Mouse (Mus musculus) hindbrain, embryonic 15.5 days (tissue): ENCODE results near the gene Rasgef1b. TPM values are rescaled to one million over a fixed set of nuclear protein-coding genes. Genes with fewer than 3 reads are reported as not detected.

Source experiments
- ATAC-seq: fragments of 200-750 bp; cut with Nextera tagmentation; 2 replicates; pipeline ENCODE4 v1.8.0; 2017; ENCODE audit warnings: low read depth, moderate number of reproducible peaks, moderate TSS enrichment; ENCODE audit not compliant: low FRiP score
- H3K27ac ChIP-seq: fragments of 300-500 bp; sonication (generic); replicated peaks from 2 replicates; pipeline ENCODE4 v1.5.1; 2015; ENCODE audit warnings: mild to moderate bottlenecking, inconsistent platforms
- H3K27me3 ChIP-seq: fragments of 300-500 bp; sonication (generic); 2 replicates; pipeline ENCODE4 v1.6.1; 2015; ENCODE audit warnings: control low read depth, inconsistent platforms
- H3K36me3 ChIP-seq: fragments of 300-500 bp; sonication (generic); 2 replicates; pipeline ENCODE4 v1.6.1; 2015; ENCODE audit warnings: control low read depth, inconsistent platforms
- H3K4me1 ChIP-seq: fragments of 300-500 bp; sonication (generic); replicated peaks from 2 replicates; pipeline ENCODE4 v1.6.1; 2015; ENCODE audit warnings: control low read depth, inconsistent platforms
- H3K4me2 ChIP-seq: fragments of 300-500 bp; sonication (generic); 2 replicates; pipeline ENCODE4 v1.6.1; 2015; ENCODE audit warnings: moderate library complexity, mild to moderate bottlenecking, inconsistent platforms
- H3K4me3 ChIP-seq: fragments of 300-500 bp; sonication (generic); 2 replicates; pipeline ENCODE4 v1.5.1; 2015; ENCODE audit warnings: mild to moderate bottlenecking, inconsistent platforms
- H3K9ac ChIP-seq: fragments of 300-500 bp; sonication (generic); 2 replicates; pipeline ENCODE4 v1.6.1; 2015; ENCODE audit warnings: inconsistent platforms
- H3K9me3 ChIP-seq: fragments of 300-500 bp; sonication (generic); 2 replicates; pipeline ENCODE4 v1.6.1; 2016; ENCODE audit warnings: control low read depth, inconsistent platforms
- WGBS: fragments of 180-500 bp; shearing (Covaris S2); methylation state at CpG from one replicate; pipeline ENCODE4 v1.1.7; 2015; 5-methylcytosine and 5-hydroxymethylcytosine counted together
- polyA plus RNA-seq: library from polyadenylated mRNA; unstranded; fragments of >200 nt; fragmentation: Nextera tagmentation; extraction: Ambion mirVana; gene quantifications from 2 replicates; pipeline ENCODE4 v1.2.1, GENCODE M21; 2015

The Rasgef1b gene
- polyA plus RNA-seq, 1 experiment from 2014 or later, result 54.2 TPM

- WGBS, result 71% methylated on average over 6 of the region's 6 CpGs
- no peak for ATAC-seq
- H3K27ac ChIP-seq, result no peak overlapping the region
- H3K4me3 ChIP-seq, result no peak overlapping the region
- H3K27me3 ChIP-seq, result no peaks in the 10 kb centered on the region
- no peak overlapping the region for H3K9ac ChIP-seq
- no peak overlapping the region for H3K4me2 ChIP-seq
- no peaks in the 10 kb centered on the region for H3K9me3 ChIP-seq
- no peaks in the 10 kb centered on the region for H3K36me3 ChIP-seq
- 0 out of 2 replicates have a peak, but pooled peaks cover 3% of the 10 kb centered on the region for H3K4me1 ChIP-seq
Observed at GRCm38 (mm10) chr5:99262197-99262920, 466.5 kb downstream of the Rasgef1b start.

- 85% methylated on average over 4 of the region's 4 CpGs for WGBS
- Histone ChIP-seq H3K9ac (no peak overlapping the region), H3K4me1 (0 out of 2 replicates have a peak, but pooled peaks cover 3% of the 10 kb centered on the region), H3K9me3 (no peaks in the 10 kb centered on the region), H3K27ac (no peak overlapping the region), H3K36me3 (no peaks in the 10 kb centered on the region), H3K4me3 (no peak overlapping the region), H3K4me2 (no peak overlapping the region), H3K27me3 (no peaks in the 10 kb centered on the region)
- ATAC-seq, result no peak
Observed at GRCm38 (mm10) chr5:99261121-99261724, 467.6 kb downstream of the Rasgef1b start.

- no peak for ATAC-seq
- Histone ChIP-seq H3K9ac (no peak overlapping the region), H3K27ac (no peak overlapping the region), H3K27me3 (peaks cover 5% of the 10 kb centered on the region; the same call in 1 of the 2 replicates), H3K9me3 (no peaks in the 10 kb centered on the region), H3K4me1 (peaks cover 10% of the 10 kb centered on the region; the same call in 1 of the 2 replicates), H3K4me3 (no peak overlapping the region), H3K36me3 (no peaks in the 10 kb centered on the region), H3K4me2 (no peak overlapping the region)
- 73% methylated on average over 4 of the region's 4 CpGs for WGBS
Observed at GRCm38 (mm10) chr5:99258003-99258500, 470.8 kb downstream of the Rasgef1b start.

GRCm38 (mm10) chr5:99252203-99253135, 476.4 kb downstream of the Rasgef1b start:
- H3K4me3 ChIP-seq, result peak overlapping the region; percentile 74
- H3K9me3 ChIP-seq, result no peaks in the 10 kb centered on the region
- H3K27me3 ChIP-seq, result peaks cover 5% of the 10 kb centered on the region; the same call in 1 of the 2 replicates
- peak; percentile 93 for ATAC-seq
- H3K36me3 ChIP-seq, result no peaks in the 10 kb centered on the region
- H3K4me1 ChIP-seq, result peaks cover 40% of the 10 kb centered on the region
- H3K9ac ChIP-seq, result peak overlapping the region; percentile 72
- H3K4me2 ChIP-seq, result peak overlapping the region; percentile 89
- WGBS, result under 1% methylated on average over 78 of the region's 78 CpGs
- H3K27ac ChIP-seq, result peak overlapping the region; percentile 83

- Histone ChIP-seq H3K4me3 (peak overlapping the region; percentile 74), H3K36me3 (no peaks in the 10 kb centered on the region), H3K27me3 (peaks cover 5% of the 10 kb centered on the region; the same call in 1 of the 2 replicates), H3K27ac (peak overlapping the region; percentile 83), H3K9me3 (no peaks in the 10 kb centered on the region), H3K4me1 (peaks cover 48% of the 10 kb centered on the region), H3K4me2 (peak overlapping the region; percentile 89), H3K9ac (peak overlapping the region; percentile 72)
- ATAC-seq, result no peak
- 3% methylated on average over 34 of the region's 34 CpGs for WGBS
Observed at GRCm38 (mm10) chr5:99251379-99252202, 477.3 kb downstream of the Rasgef1b start.

- H3K4me1 ChIP-seq, result peaks cover 56% of the 10 kb centered on the region
- peak overlapping the region; percentile 83 for H3K27ac ChIP-seq
- H3K36me3 ChIP-seq, result no peaks in the 10 kb centered on the region
- peaks cover 5% of the 10 kb centered on the region; the same call in 1 of the 2 replicates for H3K27me3 ChIP-seq
- H3K9ac ChIP-seq, result peak overlapping the region; percentile 72
- ATAC-seq, result no peak
- WGBS, result 26% methylated on average over 5 of the region's 5 CpGs
- H3K4me2 ChIP-seq, result peak overlapping the region; percentile 89
- peak overlapping the region; percentile 74 for H3K4me3 ChIP-seq
- no peaks in the 10 kb centered on the region for H3K9me3 ChIP-seq
Observed at GRCm38 (mm10) chr5:99250820-99251219, 478.0 kb downstream of the Rasgef1b start.

- Histone ChIP-seq H3K9ac (no peak overlapping the region), H3K4me1 (peaks cover 52% of the 10 kb centered on the region), H3K36me3 (no peaks in the 10 kb centered on the region), H3K4me2 (peak overlapping the region; percentile 39), H3K4me3 (no peak overlapping the region), H3K27me3 (no peaks in the 10 kb centered on the region), H3K9me3 (no peaks in the 10 kb centered on the region), H3K27ac (peak overlapping the region; percentile 63)
- under 1% methylated on average over 7 of the region's 7 CpGs for WGBS
- peak; percentile 64 for ATAC-seq
Observed at GRCm38 (mm10) chr5:99248501-99248900, 480.4 kb downstream of the Rasgef1b start.

GRCm38 (mm10) chr5:99247915-99248314, 480.9 kb downstream of the Rasgef1b start:
- H3K9ac ChIP-seq, result no peak overlapping the region
- no peak overlapping the region for H3K4me2 ChIP-seq
- peaks cover 49% of the 10 kb centered on the region for H3K4me1 ChIP-seq
- no peak overlapping the region for H3K4me3 ChIP-seq
- H3K27me3 ChIP-seq, result no peaks in the 10 kb centered on the region
- no peak overlapping the region for H3K27ac ChIP-seq
- H3K36me3 ChIP-seq, result no peaks in the 10 kb centered on the region
- WGBS, result 90% methylated on average over 6 of the region's 6 CpGs
- no peaks in the 10 kb centered on the region for H3K9me3 ChIP-seq
- ATAC-seq, result no peak

- 69% methylated on average over 7 of the region's 7 CpGs for WGBS
- no peaks in the 10 kb centered on the region for H3K27me3 ChIP-seq
- ATAC-seq, result no peak
- H3K36me3 ChIP-seq, result no peaks in the 10 kb centered on the region
- no peak overlapping the region for H3K4me3 ChIP-seq
- H3K9ac ChIP-seq, result no peak overlapping the region
- H3K4me2 ChIP-seq, result 0 out of 2 replicates have a peak overlapping the region, but pooled peaks have one; percentile 12
- peaks cover 49% of the 10 kb centered on the region for H3K4me1 ChIP-seq
- no peaks in the 10 kb centered on the region for H3K9me3 ChIP-seq
- 0 out of 2 replicates have a peak overlapping the region, but pooled peaks have one; percentile 21 for H3K27ac ChIP-seq
Observed at GRCm38 (mm10) chr5:99247441-99247840, 481.4 kb downstream of the Rasgef1b start.

GRCm38 (mm10) chr5:99246972-99247371, 481.9 kb downstream of the Rasgef1b start:
- WGBS, result 23% methylated on average over 6 of the region's 6 CpGs
- Histone ChIP-seq H3K27me3 (no peaks in the 10 kb centered on the region), H3K27ac (0 out of 2 replicates have a peak overlapping the region, but pooled peaks have one; percentile 21), H3K4me2 (0 out of 2 replicates have a peak overlapping the region, but pooled peaks have one; percentile 12), H3K36me3 (no peaks in the 10 kb centered on the region), H3K4me3 (no peak overlapping the region), H3K4me1 (peaks cover 48% of the 10 kb centered on the region), H3K9ac (no peak overlapping the region), H3K9me3 (no peaks in the 10 kb centered on the region)
- no peak for ATAC-seq
